Mouse (Mus musculus): ENCODE results near the gene Six2.

Six2 gene

DNA sequence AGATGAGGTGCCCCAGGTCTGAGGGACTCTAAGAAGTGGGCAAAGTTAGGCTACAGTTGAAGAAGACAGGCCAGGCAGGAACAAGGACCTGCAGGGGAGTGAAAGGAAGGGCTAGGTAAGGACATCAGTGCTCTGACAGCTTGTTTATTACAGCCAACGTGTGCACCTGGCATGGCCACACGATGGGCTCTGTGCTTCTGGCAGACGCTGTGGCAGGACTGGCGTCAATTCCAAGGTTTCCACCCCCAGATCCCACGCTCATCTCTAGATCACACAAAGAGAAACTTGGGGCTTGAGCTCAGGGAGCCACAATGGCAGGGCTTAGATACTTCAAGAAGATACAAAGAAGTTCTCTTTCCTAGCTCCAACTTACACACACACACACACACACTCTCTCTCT lies 26.6 kb downstream of the Six2 start:
- DNase-seq (ENCODE audit: low read depth, low spot score) = no peak

DNA sequence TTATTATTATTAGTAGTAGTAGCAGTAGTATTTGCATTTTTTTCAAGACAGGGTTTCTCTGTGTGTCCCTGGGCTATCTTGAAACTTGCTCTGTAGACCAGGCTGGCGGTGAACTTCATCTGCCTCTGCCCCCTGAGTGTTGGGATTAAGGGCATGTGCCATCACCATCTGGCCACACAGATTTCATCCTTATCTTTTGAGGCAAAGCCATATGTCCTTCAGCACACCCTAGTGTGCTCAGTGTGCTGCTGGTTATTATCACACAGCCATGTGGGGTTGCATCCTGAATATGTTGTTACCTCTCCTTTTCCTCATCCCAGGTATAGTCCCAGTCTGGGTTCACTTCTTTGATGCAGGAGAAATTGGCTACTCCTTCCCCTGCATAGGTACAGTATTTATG lies 28.1 kb downstream of the Six2 start:
- DNase-seq (ENCODE audit: low read depth, low spot score) = no peak

DNA sequence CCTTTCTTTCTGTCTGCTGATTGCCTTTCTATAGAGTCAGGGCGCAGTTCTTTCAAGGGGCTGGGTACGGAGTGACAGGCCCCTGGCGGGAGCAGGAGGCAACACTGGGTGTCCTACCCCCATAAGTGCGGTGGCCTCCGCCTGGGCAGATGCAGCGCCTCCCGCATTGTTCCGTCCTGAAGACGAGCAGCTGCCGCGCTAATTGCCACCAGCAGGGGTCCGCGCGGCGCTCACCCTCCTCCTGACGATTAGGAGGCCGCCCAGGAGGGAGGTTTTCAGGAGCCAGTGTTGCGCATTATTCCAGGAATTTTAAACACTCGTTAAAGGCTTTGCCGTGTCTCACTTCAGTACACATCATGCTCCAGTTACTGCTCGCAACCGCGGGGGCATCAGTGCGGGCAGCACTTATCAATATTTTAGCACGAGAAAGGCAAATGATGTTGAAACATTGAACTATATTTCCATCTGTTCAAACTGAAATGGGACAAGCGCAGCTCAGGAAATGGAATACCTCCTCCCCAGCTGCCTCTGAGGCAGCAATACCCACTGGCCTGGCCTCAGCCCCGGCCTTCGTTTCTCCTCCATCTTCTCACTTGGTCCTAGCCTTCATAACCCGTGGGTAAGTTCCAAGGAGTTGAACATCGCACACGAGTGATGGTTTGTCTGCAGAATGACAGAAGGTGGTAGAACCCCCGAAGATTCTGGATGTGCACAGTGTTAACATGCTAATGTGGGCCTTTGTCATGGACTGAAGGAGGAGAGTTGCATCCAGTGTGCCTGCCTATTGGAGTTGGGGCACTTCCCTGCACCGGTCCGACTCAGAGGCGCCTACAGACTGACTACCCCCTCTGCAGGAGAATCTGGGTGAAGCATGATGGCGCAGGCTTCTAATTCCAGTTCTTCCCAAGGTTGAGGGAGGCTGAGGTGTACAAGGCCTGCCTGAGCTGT lies 42.1 kb downstream of the Six2 start:
- DNase-seq (ENCODE audit: low read depth, low spot score) = no peak

DNA sequence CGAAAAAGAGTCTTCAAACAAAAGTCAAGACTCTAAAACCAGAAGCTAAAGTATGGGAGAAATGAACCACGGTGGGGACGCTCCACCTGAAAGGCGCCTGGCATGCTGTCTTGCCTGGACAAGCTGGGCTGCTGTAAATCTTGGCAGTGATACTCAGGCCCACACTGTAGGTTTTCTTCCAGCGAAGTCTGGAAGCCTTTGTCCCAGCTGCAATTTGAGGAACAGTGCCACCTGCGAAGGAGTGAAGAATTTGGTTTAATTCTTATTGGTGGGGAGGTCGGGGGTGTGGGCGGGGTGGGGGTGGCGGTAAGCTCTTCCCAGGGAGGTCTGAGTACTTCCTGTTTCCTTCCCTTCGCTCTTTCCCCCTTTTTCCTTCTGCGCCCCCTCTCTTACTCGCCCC lies 42.8 kb downstream of the Six2 start:
- no peak for DNase-seq (ENCODE audit: low read depth, low spot score)

DNA sequence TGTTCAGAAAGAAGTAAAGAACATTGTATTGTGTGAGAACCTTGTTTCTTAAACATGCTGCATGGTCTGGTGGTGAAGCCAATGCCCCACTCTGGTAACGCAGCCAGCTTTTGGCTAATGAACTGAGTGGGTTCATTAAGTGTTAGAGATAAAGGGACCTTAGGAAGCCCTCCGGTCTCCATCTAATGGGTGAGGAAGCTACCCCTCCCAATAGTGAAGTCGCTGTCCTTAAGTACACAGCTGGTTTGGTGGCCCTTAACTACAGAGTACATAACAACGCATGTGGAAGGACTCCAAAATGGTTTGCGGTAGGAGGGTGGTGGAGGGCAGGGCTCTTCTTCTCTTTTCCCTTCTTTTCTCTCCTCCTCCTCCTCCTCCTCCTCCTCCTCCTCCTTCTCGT lies 50.2 kb downstream of the Six2 start:
- DNase-seq (ENCODE audit: low read depth, low spot score) = no peak

Data from A20 (cell line).